Mouse (Mus musculus) heart, adult 2 months (tissue): ENCODE results near the gene Gsdma2. TPM values are rescaled to one million over a fixed set of nuclear protein-coding genes. Genes with fewer than 3 reads are reported as not detected.
A peak's percentile ranks its signal among the peaks of the same experiment; 100 is the strongest.

Experiments
- DNase-seq, 2 experiments: peaks; one replicate each; pipeline ENCODE4 v3.0.0; 2021
- H3K27ac ChIP-seq: fragments of 200-600 bp; 2 replicates; pipeline ENCODE4 v1.8.1; 2022
- H3K27me3 ChIP-seq: fragments of 200-500 bp; 2 replicates; pipeline ENCODE4 v1.6.1; 2012; ENCODE audit warnings: mild to moderate bottlenecking, low read length, inconsistent platforms, mixed read lengths; ENCODE audit not compliant: control insufficient read depth, insufficient read depth
- H3K36me3 ChIP-seq: fragments of 200-500 bp; 2 replicates; pipeline ENCODE4 v1.6.1; 2012; ENCODE audit warnings: low read length, inconsistent platforms; ENCODE audit not compliant: control insufficient read depth, insufficient read depth
- H3K4me1 ChIP-seq: fragments of 200-500 bp; 2 replicates; pipeline ENCODE4 v1.6.1; 2011; ENCODE audit warnings: low read length; ENCODE audit not compliant: control insufficient read depth, insufficient read depth
- H3K4me3 ChIP-seq: fragments of 200-600 bp; 2 replicates; pipeline ENCODE4 v1.8.1; 2022
- H3K79me2 ChIP-seq: fragments of 200-500 bp; replicated peaks from 2 replicates; pipeline ENCODE4 v1.6.1; 2012; ENCODE audit warnings: mild to moderate bottlenecking, inconsistent platforms, low read length, moderate library complexity, mixed read lengths; ENCODE audit not compliant: control insufficient read depth, insufficient read depth
- H3K9ac ChIP-seq: fragments of 200-500 bp; 2 replicates; pipeline ENCODE4 v1.6.1; 2012; ENCODE audit warnings: low read depth, mild to moderate bottlenecking, control low read depth, inconsistent platforms, low read length, mixed read lengths
- CTCF ChIP-seq: fragments of 200-600 bp; IDR thresholded peaks from 2 replicates; pipeline ENCODE4 v1.8.1; 2022; ENCODE audit warnings: antibody characterized with exemption, mild to moderate bottlenecking, moderate library complexity
- EP300 ChIP-seq: fragments of 200-500 bp; IDR thresholded peaks from 2 replicates; pipeline ENCODE4 v1.6.1; 2011; ENCODE audit warnings: low read depth, low read length, control low read depth; ENCODE audit not compliant: insufficient read depth
- POLR2A ChIP-seq: fragments of 200-500 bp; IDR thresholded peaks from 2 replicates; pipeline ENCODE4 v1.6.1; 2011; ENCODE audit warnings: mild to moderate bottlenecking, low read depth, low read length, control low read depth; ENCODE audit not compliant: insufficient read depth
- whole genome bisulfite sequencing: fragments of 180-500 bp; shearing (Covaris S2); methylation state at CpG from one replicate; pipeline ENCODE4 v1.1.7; 2018; 5-methylcytosine and 5-hydroxymethylcytosine counted together
- intact Hi-C: fragments of 180-260 bp; cut with DNase I; formaldehyde crosslinking; loops from one replicate; pipeline ENCODE4 v1.15.1; 2025
- polyA plus RNA-seq: library from polyadenylated mRNA; depleted of rRNA; stranded (reverse); fragments of >200 nt; gene quantifications from 2 replicates; pipeline ENCODE4 v1.2.3, GENCODE M21; 2012
- total RNA-seq, 2 experiments: library from RNA; stranded (reverse); gene quantifications; 2 replicates each; pipeline ENCODE4 v1.2.3; 2021

Gene Gsdma2
- total and polyA plus RNA-seq, 3 experiments = not detected

- Histone ChIP-seq H3K36me3 (no peaks in the 10 kb centered on the region), H3K9ac (no peak overlapping the region), H3K27me3 (no peaks in the 10 kb centered on the region), H3K4me1 (no peaks in the 10 kb centered on the region; the same call in 1 of the 2 replicates), H3K27ac (no peak overlapping the region), H3K4me3 (no peak overlapping the region), H3K79me2 (no peaks in the 10 kb centered on the region)
- intact Hi-C loops = no loop called here
- DNase-seq = no peak
- 59% methylated on average over 9 of the region's 9 CpGs for WGBS
- TF ChIP-seq CTCF (no peak), EP300 (no peak), POLR2A (no peak)
Measured at GRCm38 (mm10) chr11:98693746-98694145, 47.2 kb downstream of the Gsdma2 start.

GRCm38 (mm10) chr11:98694301-98694700 lies 47.7 kb downstream of the Gsdma2 start:
- Histone ChIP-seq H3K27ac (no peak overlapping the region), H3K79me2 (no peaks in the 10 kb centered on the region), H3K9ac (no peak overlapping the region), H3K4me3 (no peak overlapping the region), H3K36me3 (no peaks in the 10 kb centered on the region), H3K27me3 (no peaks in the 10 kb centered on the region), H3K4me1 (no peaks in the 10 kb centered on the region; the same call in 1 of the 2 replicates)
- intact Hi-C loops = no loop called here
- no peak for DNase-seq
- WGBS = 50% methylated on average over 9 of the region's 9 CpGs
- no peak for TF ChIP-seq POLR2A
- no peak for TF ChIP-seq EP300
- no peak for TF ChIP-seq CTCF

GRCm38 (mm10) chr11:98695408-98695807 lies 48.8 kb downstream of the Gsdma2 start:
- no peaks in the 10 kb centered on the region for H3K27me3 ChIP-seq
- intact Hi-C loops = no loop called here
- H3K36me3 ChIP-seq = no peaks in the 10 kb centered on the region
- DNase-seq = peak in 1 of 2 experiments; percentile 17
- H3K4me1 ChIP-seq = peaks cover 4% of the 10 kb centered on the region
- no peak overlapping the region for H3K9ac ChIP-seq
- no peak for TF ChIP-seq POLR2A
- no peak for TF ChIP-seq CTCF
- TF ChIP-seq EP300 = no peak
- no peak overlapping the region for H3K27ac ChIP-seq
- WGBS = 79% methylated on average over 14 of the region's 14 CpGs
- no peak overlapping the region for H3K4me3 ChIP-seq
- no peaks in the 10 kb centered on the region for H3K79me2 ChIP-seq

GRCm38 (mm10) chr11:98696454-98697216 lies 50.1 kb downstream of the Gsdma2 start:
- Histone ChIP-seq H3K27ac (no peak overlapping the region), H3K4me1 (peaks cover 4% of the 10 kb centered on the region), H3K27me3 (no peaks in the 10 kb centered on the region), H3K4me3 (no peak overlapping the region), H3K36me3 (no peaks in the 10 kb centered on the region), H3K9ac (no peak overlapping the region), H3K79me2 (no peaks in the 10 kb centered on the region)
- DNase-seq = peak in 1 of 2 experiments; percentile 21
- intact Hi-C loops = no loop called here
- WGBS = 72% methylated on average over 14 of the region's 14 CpGs
- TF ChIP-seq EP300 (0 out of 2 replicates have a peak, but pooled peaks have one; percentile 18), CTCF (no peak)

- no peaks in the 10 kb centered on the region for H3K36me3 ChIP-seq
- intact Hi-C loops = no loop called here
- 91% methylated on average over 12 of the region's 12 CpGs for WGBS
- no peaks in the 10 kb centered on the region for H3K27me3 ChIP-seq
- H3K4me3 ChIP-seq = no peak overlapping the region
- TF ChIP-seq CTCF (no peak), POLR2A (no peak), EP300 (no peak)
- no peak overlapping the region for H3K9ac ChIP-seq
- no peaks in the 10 kb centered on the region for H3K79me2 ChIP-seq
- DNase-seq = peak in 1 of 2 experiments; percentile 10
- no peak overlapping the region for H3K27ac ChIP-seq
- peaks cover 4% of the 10 kb centered on the region for H3K4me1 ChIP-seq
Measured at GRCm38 (mm10) chr11:98697225-98697624, 50.7 kb downstream of the Gsdma2 start.

GRCm38 (mm10) chr11:98698849-98699640 lies 52.5 kb downstream of the Gsdma2 start:
- Histone ChIP-seq H3K9ac (no peak overlapping the region), H3K27me3 (no peaks in the 10 kb centered on the region), H3K36me3 (no peaks in the 10 kb centered on the region), H3K27ac (no peak overlapping the region), H3K4me3 (no peak overlapping the region), H3K79me2 (no peaks in the 10 kb centered on the region), H3K4me1 (peaks cover 4% of the 10 kb centered on the region)
- WGBS = 80% methylated on average over 16 of the region's 16 CpGs
- intact Hi-C loops = no loop called here
- peak in 1 of 2 experiments; percentile 13 for DNase-seq
- TF ChIP-seq POLR2A (no peak), CTCF (no peak), EP300 (no peak)
